Mouse (Mus musculus): ENCODE measurements at regions not wholly inside any gene's neighbourhood (a gene's known extent, or its start where the extent isn't known, plus 50 kb on each side); places are given as distances from the start of the nearest gene placed in this dataset.
"Not testable (repeated sequence)": the region's sequence is repeated elsewhere in the genome, so short reads cannot be mapped to it uniquely, and the experiment has no call there.

DNA sequence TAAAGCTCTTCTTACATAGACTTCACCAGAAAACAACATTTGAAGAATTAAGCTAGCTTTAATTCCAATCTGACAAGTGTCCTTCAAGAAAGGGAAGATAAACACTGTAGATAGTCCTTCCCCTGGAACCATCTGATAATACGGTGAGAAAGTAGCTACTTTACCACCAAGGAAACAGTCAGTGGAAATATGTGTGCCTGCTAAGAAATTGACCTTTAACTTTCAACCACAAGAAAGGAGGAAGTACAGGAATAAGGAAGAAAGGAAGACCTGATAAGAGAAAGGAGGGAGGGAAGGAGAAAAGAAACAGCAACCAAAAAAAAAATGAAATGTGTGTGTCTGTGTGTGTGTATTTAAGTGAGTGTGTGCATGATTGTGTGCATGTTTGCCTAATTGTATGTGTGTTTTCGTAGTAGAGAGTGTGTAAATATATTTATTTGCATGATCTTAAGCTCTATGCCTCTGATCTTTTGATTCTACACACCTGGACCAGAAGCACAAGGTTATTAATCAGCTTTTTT, 831.3 kb downstream of the Pla2g4a start:
- no peak for DNase-seq

DNA sequence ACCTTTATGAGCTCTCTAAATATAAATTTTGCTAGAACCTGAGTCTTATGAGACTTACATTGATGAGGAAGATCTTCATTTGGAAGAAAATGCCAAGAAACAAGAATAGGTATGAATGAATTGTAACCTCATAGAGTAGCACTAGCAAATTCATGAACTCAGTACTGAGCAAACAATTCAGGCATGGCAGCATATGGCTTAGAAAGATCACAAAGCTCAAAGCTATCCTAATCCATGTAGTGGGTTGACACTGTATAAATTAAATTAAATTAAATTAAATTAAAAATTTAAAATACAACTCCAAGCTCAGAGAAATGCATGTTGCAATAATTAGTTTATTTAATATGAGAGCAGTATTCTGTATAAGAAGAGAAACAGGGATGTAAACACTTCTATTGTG, 832.0 kb downstream of the Pla2g4a start:
- no peak for DNase-seq

DNA sequence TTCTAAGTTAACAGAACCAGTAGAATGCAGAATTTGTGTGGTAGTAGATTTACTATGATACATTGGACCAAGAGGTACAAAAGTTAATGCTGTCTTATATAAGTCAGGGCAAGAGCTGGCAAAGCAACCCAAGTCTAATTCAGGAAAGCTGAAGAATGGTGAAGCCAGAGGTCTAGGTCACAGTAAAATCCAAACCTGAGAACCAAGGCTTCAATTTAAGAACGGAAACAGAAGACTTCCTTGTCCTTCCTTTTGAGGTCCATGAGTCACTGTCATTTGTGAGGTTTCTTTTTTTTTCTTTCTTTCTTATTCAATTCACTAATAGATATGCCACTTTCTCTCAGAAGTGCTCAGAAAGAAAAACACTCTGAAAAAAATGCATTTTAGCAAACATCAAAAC, 833.4 kb downstream of the Pla2g4a start:
- no peak for DNase-seq

DNA sequence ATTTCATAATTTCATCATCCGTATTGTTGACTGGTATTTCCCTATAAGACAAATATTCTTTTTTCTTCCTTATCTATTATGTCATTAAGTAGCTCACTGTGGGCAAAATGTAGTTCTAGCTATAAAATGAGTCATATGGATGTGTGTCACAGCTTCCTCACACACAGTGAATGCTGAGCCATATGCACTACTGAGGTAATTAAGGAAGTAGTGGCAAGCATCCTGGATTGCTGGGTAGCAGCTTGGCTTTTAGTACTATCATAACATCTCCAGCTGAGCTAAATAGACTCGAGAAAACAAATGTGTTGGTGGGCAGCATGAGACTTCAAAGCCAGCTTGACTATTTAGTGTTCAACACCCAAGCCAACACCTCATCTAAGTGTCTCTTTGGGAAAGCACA, 857.7 kb downstream of the Pla2g4a start:
- DNase-seq: no peak

DNA sequence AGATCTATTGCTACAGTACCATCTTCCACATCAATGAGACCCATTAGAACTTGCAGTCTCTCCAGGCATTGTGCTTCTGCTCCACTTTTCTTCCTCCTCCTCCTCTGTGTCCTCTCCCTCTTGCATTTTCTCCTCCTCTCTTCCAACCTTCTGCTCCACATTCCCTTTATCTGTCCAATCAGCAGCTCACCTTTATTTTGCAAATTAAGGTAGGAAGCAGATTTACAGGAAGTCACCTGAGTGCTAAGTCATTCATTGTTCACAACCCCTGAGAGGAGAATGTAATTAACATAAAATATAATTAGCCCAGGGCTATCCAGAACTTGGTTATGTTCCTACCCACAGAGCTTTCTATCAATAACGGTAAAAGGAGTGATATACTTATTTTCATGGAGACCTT, 863.7 kb downstream of the Pla2g4a start:
- no peak for DNase-seq

DNA sequence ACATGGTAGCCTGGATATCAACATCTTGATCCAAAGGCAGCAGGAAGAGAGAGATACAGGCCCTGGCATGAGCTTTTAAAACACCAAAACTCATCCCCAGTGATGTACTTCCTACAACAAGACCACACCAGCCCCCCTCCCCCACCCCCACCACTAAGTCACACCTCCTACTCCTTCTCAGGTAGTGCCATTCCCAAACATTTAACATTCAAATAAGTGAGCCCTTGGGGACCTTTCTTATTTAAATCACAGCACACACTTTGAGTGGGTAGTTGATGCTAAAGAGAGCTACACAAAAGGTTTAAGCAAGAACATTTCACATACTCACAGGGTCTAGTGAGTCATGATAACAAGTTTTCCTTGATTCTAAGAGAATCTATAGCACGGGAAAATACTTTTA, 886.4 kb downstream of the Pla2g4a start:
- DNase-seq: no peak

DNA sequence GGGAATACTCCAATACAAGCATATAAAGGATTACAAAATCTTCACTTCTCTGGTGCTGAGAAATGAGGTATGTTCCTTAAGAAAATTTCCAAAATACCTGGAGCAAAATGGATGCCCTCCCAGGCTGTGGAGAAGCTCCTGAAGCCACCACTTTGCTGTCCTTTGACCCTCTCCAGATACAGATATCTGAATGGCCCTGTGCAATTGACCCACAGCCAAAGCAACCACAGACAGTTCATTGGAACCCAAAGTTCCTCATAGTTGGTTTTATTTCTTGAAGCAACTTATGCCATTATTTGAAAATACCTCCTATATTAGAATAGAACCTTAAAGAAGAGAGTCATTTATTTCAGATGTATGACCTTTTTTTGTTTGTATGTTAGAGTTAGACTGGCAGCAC, 891.5 kb downstream of the Pla2g4a start:
- no peak for DNase-seq

DNA sequence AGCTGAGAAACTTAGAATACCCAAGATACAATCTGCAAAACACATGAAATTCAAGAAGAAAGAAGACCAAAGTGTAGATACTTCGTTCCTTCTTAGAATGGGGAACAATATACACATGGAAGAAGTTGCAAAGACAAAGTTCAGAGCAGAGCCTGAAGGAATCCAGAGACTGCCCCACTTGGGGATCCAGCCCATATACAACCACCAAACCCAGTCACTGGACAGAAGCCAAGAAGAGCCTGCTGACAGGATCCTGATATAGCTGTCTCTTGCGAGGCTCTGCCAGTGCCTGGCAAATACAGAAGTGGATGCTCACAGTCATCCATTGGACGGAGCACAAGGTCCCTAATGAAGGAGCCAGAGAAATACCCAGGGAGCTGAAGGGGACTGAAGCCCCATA, 898.1 kb downstream of the Pla2g4a start:
- DNase-seq: not testable (repeated sequence)

DNA sequence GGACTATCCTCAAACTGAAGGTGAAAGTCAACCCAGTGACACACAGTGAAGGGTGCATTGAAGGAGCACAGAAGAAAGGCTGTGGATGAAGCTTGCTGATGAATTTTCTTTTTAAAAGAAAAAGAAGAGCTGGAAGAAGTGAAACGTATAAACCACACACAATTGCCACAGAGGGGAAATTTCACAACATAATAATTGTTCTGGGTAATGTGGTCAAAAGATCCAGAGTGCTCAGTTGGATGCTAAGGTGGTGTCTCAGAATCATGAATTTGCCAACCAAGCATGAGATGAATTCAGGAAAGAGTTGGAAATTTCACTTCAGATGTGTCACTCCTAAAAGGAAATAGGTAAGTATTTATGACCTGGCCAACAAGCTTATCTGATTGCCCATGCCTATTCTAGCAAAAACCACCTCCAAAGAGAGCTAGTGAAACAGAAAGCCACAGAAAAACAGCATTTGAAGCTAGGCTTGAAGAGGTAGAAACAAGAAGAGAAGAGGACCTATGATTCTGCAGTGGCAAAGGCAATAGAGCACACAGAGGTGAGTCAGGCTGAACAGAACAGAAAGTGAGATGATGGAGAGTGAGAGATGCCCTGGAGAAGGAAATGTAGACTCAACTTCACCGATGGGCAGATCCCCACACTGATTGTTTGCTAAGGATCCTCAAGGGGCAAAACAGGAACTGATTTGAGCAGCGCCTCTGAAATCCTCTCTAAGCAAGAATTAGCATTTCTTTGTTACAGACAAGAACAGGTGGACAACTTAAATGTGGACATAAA, 922.7 kb downstream of the Pla2g4a start:
- DNase-seq: no peak

DNA sequence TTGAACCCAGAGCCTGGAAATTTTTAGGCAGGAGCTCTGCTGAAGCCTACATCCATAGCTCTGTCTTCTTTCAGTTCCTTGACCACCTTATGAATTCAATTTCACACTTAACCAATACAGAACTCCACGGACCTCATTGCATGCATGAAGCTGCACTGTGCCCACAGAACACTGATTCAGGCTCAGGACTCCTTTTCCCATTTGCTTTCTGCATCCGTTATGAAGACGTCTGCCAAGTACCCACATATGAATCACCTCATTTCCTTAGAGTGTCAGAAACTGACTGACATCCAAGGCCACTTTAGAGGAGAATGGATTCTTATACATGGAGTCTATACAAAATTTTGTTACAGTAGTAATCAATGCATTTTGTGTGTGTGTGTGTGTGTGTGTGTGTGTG, 932.8 kb downstream of the Pla2g4a start:
- DNase-seq: no peak

DNA sequence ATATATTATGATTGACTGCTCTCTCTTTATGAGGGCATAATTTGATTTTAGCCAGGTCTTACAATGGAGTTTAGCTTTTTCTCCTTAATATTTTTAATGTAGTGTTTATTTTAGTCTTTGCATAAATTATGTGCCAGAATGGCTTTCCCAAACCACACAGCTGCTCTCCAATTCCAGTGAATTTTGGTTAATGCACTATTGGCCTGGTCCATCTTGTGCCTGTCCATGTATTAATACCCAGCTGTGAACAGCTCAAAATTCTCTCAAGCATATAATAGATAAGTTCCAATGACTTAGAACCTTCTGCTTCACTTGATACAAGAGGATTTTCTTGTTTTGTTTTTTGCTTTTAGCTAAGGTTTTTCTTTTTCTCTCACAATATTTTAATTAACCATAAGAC, 939.4 kb downstream of the Pla2g4a start:
- DNase-seq: peak; percentile 2

DNA sequence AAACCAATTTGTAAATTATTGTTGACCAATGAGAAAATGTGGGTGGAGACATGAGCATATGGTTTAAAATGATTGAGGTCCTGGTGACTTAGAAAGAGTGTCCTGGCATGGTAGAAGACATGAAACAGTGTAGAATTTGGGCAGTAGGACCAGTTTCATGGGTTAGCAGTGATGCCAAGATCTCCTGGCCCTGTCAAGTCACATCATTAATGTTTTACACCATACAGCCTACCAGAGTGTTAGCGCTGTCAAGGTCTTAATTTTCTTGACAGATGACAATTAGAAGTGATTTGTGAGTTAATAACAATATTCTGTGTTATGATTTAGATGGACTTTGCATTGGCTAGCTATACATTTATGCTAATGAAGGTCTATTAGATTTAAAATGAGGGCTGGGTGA, 939.8 kb downstream of the Pla2g4a start:
- DNase-seq: no peak

DNA sequence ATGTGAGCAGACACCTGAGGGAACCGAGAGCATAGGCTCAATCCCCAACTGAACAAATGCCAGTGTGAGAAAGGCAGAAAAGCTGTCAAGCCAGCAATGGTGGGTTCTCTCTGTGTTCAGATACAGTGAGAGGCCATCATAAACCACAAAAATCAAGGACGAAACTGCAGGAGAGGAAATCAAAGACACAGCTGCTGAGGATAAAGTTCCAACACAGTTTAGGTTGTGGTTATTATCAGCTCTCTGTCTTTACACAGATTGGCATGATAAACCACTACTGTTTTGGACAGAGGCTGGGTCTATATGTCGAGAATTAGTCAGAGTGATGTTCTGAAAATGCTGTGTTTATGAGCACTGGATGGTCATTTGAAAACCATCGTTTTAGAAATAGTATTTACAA, 946.5 kb downstream of the Pla2g4a start:
- DNase-seq: no peak

DNA sequence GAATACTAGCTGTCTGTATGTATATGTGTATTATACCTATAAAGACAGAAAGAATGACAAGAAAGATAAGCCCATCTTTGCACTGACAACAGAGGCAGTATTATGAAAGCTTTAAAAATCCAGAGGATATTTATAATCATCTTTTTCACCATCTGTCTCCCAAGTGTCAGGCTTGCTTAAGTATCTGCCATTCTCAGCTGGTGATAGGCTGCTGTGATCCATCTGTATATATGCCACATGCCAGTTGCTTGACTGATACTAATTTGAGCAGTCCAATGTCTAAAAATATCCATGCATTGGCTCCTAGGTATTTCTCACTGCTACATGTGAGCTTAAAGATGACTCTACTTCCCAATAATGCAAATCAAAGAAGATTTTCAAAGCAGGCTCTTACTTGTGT, 950.3 kb downstream of the Pla2g4a start:
- DNase-seq: peak; percentile 10

DNA sequence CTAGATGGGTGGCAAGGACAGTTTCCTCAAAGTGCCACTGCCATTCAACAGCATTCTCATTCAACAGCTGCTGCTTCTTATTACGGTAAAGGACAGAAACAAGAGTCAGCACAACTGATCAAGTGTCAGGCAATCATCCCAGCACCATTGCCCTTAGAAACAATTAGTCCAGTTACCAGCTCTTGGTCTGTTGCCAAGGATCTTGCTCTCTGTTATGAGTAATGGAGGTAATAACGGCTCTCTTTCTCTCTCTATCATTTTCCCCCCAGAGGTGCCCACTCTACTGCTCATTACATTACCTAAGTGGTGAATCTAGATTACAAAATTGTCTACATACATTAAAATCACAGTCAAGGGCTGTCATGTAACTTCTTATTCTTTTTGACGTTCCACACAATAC, 961.0 kb downstream of the Pla2g4a start:
- peak; percentile 53 for DNase-seq

DNA sequence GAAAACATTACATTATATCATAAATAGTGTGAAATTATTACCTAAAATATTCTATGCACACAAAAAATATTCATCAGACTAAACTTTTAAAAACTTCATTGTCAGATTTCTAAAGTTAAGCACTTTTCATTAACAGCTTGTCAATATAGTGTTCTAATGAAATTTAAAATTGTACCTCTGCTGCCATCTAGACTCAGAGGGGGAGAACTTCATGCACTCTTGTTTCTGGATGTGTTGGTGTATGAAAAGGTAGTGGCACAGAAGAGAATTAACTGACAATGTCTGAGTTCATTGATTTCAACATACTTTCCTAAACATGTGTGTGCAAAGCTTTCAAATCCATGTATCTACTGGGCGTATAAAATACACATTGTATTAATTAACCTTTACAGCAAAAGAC, 967.5 kb downstream of the Pla2g4a start:
- peak; percentile 36 for DNase-seq

DNA sequence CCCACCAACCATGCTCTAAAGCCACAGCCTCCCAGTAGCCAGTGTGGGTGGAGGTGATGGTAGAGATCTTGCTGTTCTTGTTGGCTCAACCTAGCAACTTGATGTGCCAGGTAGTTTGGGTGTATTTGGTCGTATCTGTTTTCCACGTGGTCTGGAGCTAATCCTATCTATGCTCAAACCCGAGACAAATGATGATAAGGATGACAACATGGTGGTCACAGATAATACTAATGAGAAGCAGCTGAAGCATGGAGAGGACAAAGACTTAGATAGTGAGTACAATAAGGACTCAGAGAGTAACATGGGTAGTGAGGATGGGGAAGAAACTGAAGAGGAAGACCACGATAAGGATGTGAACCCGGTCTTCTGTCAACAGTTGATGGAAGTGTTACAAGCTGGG, 983.7 kb downstream of the Pla2g4a start:
- DNase-seq: no peak

DNA sequence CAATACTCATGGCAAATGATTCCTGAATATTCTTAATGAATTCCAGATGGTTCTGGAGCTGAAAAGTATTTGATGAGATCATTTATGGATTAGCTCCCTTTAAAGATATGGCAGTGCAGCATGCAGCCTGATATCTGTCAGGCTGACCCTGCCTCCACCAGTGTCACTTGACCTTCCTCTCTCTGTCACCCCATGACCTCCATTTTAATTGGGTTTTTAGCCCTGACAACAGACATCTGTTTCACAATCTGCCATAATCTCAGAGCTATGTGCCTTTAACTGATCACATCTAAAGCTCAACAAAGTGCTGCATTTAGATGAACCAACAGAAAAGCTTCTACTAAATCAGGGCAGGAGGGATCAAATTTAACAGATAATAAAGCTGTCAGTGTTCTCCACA, 995.7 kb downstream of the Pla2g4a start:
- peak; percentile 11 for DNase-seq

DNA sequence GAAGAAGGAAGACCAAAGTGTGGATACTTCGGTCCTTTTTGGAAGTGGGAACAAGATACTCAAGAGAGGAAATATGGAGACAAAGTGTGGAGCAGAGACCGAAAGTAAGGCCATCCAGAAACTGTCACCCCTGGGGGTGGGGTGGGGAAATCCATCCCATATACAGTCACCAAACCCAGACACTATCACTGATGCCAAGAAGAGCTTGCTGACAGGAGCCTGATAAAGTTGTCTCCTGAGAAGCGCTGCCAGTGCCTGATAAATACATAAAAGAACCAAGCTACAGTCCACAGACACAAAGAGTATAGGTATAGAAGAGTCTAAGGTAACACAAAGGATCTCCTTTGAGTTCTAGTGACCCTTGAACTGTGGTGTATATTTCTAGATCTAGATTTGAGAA, 1026.7 kb downstream of the Pla2g4a start:
- DNase-seq: no peak

DNA sequence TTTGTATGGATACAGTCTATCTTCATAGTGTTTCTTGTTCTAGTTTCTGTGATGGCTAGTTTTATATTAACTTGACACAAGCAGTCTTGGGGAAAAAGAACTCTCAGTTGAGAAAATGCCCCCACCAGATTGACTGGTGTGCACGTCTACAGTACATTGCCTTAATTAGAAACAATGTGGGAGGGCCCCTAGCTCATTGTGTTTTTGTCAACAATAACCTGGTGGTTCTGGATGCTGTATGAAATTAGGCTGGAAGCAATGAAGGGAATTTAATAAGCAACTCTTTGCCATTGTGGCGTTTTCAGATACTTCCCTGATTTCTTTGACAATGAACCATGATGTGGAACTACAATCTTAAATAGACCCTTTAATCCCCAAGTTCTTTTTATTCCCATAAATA, 1036.6 kb downstream of the Pla2g4a start:
- DNase-seq: peak; percentile 60

DNA sequence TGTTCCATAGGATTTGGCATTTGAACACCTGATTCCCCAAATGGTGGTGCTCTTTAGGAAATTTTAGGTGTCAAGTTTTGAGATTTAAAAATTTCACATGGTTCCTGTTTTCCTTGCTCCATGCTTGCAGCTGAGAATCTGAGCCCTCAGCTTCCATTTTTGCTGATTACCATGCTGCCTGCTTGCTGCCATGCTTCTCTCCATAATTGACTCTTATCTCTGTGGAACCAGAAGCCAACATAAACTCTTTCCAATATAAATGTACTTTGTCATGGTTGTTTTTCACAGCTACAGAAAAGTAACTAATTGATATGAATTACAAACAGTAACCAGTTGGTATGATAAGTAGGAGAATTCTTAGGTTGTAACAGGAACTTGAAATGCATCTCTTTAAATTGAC, 1044.0 kb downstream of the Pla2g4a start:
- no peak for DNase-seq

DNA sequence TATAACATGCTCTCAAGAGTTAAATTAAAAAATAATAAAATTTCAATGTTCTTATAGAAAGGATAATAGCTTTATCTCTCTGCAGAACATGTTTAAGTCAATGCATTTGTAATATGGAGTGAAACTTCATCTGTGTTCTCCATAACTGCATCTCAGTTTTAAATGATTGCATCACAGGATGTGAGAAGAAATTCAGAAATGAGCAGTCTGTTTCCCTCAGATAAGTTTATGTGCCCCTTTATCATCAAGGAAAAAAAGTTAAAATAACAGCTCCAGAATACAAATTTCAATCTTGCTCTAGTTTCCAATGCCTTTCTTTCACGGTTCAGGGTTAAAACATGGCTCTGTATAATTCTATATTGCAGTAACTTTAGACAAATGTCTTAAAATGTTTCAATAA, 1048.3 kb downstream of the Pla2g4a start:
- no peak for DNase-seq

DNA sequence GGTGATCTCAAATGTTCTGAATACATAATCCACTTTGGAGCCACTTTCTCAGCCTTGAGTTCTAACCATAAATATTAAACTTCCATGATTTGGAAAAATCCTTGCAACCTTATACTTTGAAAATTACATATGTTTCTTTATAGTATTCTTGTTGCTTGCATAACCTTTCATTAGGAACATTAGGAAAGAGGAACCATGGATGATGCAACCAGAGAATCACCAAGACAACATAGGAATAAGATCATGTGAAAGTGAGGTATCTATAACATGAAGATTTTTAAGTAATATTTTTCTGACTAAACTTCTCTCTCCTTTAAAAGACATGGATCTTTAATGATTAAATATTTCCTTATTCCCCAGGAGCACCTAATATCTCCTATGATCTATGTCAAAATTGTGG, 1057.0 kb downstream of the Pla2g4a start:
- DNase-seq: no peak

DNA sequence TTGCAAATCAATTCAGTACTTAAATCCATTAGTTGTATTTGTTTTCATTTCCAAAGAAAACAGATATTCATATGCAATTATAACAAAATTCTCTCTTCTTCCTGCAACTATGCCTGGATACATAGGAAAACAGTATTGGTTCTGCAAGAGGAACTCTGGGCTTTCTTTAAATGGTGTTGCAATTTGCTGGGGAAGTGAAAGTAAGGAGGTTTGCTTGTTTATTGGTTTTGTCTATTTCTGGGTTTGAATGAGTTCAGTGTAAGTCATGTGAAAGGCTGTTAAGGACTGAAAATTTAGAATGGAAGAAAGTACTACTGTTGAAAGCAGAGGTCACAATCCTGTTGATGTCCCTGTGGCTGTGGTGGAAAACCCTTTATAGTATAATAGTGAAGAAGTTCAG, 1058.0 kb downstream of the Pla2g4a start:
- DNase-seq: no peak

DNA sequence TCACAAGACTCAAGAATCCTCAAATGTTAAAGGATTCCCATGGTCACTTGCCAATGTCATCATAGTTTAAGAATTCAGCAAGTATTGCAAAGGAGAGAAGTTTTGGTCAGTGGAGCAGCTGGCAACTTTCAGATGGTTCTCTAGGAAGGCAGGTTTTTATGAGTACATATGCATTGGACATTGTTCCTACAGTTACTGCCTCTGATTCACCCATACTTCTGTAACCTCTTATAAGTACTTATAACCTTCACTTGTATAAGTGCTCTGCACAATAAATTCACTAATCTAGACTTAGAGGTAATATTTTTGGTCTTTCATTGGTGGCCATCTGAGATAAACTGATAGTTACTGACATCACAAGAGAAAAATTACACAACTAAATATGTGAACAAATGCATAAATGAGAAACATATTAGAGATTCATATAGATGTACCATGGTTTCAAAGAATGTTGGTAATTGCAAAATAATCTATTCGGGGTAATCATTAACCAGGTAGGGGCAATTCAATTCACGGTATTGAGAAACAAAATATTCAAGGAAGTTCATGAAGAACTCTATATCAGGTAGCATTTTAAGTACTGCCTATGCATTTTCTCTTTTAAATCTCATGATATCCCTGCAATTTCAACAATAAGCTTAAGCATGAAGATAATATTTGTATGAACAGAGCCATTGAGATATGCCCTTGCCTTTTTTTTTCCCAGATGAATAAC, 1059.6 kb downstream of the Pla2g4a start:
- no peak for DNase-seq
